Mouse (Mus musculus): Measurements from ENCODE around the gene Zfp423.

- TF ChIP-seq POLR2A (IDR thresholded peaks at IDR 0.05; ENCODE audit: borderline replicate concordance, extremely low read depth, low read depth, low read length) (no peak), CTCF (IDR thresholded peaks at IDR 0.05; ENCODE audit: insufficient read depth, low read length) (no peak)
Measured at GRCm38 (mm10) chr8:87686986-87687698, 272.3 kb downstream of the Zfp423 start.
